Mouse (Mus musculus): ENCODE measurements around the gene Tmem43.

DNA sequence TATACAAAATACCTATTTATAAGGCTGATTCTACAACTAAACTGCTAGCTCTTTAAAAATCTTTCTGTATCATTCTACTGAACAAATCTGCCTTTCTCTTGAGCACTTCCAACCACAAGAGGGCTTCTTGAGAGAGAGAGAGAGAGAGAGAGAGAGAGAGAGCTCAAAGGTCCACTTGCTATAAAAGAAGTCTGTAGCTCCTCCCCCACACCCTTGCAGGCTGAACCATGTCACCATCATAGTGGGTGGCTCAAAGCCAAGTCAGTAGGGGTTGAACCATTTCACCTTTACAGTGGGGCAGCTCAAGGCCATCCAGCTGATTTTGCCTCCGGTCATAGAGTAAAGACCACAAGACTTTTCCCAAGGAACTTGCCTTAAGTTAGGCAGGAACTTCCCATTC, 14.0 kb upstream of the Tmem43 start:
- TF ChIP-seq GATA1 (IDR thresholded peaks at IDR 0.05; ENCODE audit: borderline replicate concordance, low read length) (no peak), TAL1 (conservative IDR thresholded peaks at IDR 0.05; ENCODE audit: low read depth, low read length) (no peak)
